Mouse (Mus musculus) stomach, embryonic 14.5 days (tissue): ENCODE results near the gene Smurf1. TPM values are rescaled to one million over a fixed set of nuclear protein-coding genes. Genes with fewer than 3 reads are reported as not detected.

Experiments
- ATAC-seq: fragments of 200-750 bp; cut with Nextera tagmentation; 2 replicates; pipeline ENCODE4 v1.8.0; 2017; ENCODE audit warnings: low read depth, moderate TSS enrichment; ENCODE audit not compliant: insufficient number of reproducible peaks, insufficient read depth, low FRiP score
- H3K27ac ChIP-seq: fragments of 300-500 bp; sonication (generic); 2 replicates; pipeline ENCODE4 v1.5.1; 2014; ENCODE audit warnings: mild to moderate bottlenecking, low read length, moderate library complexity, mixed read lengths
- H3K27me3 ChIP-seq: fragments of 300-500 bp; sonication (generic); 2 replicates; pipeline ENCODE4 v1.6.1; 2014; ENCODE audit warnings: low read length, control low read depth, mixed read lengths; ENCODE audit not compliant: control insufficient read depth, insufficient read depth
- H3K36me3 ChIP-seq: fragments of 300-500 bp; sonication (generic); 2 replicates; pipeline ENCODE4 v1.6.1; 2014; ENCODE audit warnings: mild to moderate bottlenecking, control low read depth, low read length, moderate library complexity, mixed read lengths; ENCODE audit not compliant: control insufficient read depth, insufficient read depth
- H3K4me1 ChIP-seq: fragments of 300-500 bp; sonication (generic); 2 replicates; pipeline ENCODE4 v1.6.1; 2014; ENCODE audit warnings: low read length, control low read depth, mixed read lengths; ENCODE audit not compliant: control insufficient read depth, insufficient read depth
- H3K4me2 ChIP-seq: fragments of 300-500 bp; sonication (generic); replicated peaks from 2 replicates; pipeline ENCODE4 v1.6.1; 2014; ENCODE audit warnings: low read depth, low read length, control low read depth
- H3K4me3 ChIP-seq: fragments of 300-500 bp; sonication (generic); 2 replicates; pipeline ENCODE4 v1.5.1; 2014; ENCODE audit warnings: low read depth, low read length, control low read depth
- H3K9ac ChIP-seq: fragments of 300-500 bp; sonication (generic); replicated peaks from 2 replicates; pipeline ENCODE4 v1.6.1; 2014; ENCODE audit warnings: low read depth, mild to moderate bottlenecking, control low read depth, low read length, moderate library complexity, mixed read lengths
- H3K9me3 ChIP-seq: fragments of 300-500 bp; sonication (generic); 2 replicates; pipeline ENCODE4 v1.6.1; 2016; ENCODE audit warnings: low read depth, low read length, control low read depth; ENCODE audit not compliant: control insufficient read depth
- WGBS: fragments of 180-500 bp; shearing (Covaris S2); extraction: QIAGEN DNeasy Blood & Tissue Kit; methylation state at CpG from one replicate; pipeline ENCODE4 v1.1.7; 2014; 5-methylcytosine and 5-hydroxymethylcytosine counted together
- polyA plus RNA-seq: library from polyadenylated mRNA; unstranded; fragments of >200 nt; fragmentation: Nextera tagmentation; extraction: Ambion mirVana; gene quantifications from 2 replicates; pipeline ENCODE4 v1.2.1, GENCODE M21; 2014

Smurf1 gene
- 15.6 and 21.7 TPM in 2 replicates for polyA plus RNA-seq

DNA sequence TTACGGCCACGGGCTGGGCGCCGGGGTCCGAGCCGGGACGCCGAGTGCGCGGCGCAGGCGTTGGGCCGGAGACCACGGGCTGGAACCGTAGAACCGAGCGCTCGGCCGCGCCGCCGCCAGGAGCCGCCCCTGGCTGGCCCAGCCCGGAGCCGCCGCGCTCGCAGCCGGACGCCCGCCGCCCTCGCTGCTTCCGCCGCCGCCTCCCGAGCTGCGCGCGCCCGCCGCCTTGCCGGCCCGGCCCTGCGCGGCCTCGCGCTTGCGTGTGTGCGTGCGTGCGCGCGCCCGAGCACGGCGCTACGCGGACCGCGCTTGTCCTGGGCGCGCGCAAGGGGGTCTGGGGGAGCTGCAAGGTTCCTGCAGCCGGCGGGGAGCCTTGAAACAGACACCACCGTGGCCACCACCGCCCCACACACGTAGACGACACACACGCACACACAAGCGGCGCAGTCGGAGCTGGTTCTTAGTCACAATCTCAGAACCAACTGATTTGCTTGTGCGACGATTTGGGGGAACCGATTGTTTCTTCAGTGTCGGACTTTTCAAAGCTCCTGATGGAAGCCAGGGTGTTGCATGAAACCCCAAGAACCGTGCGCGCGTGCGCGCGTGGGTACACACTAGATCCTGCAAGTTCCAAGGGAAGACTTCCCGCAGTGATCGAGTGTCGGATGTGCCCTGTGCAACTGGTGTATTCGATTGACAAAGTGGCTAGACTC is at the start of gene Smurf1:
TSS of gene Smurf1 (minus strand) at position 209 of the 713 bp plus-strand sequence.
- Histone ChIP-seq H3K36me3 (no peaks in the 10 kb centered on the region), H3K27me3 (no peaks in the 10 kb centered on the region), H3K4me1 (peaks cover 20% of the 10 kb centered on the region; the same call in 1 of the 2 replicates), H3K9me3 (no peaks in the 10 kb centered on the region), H3K27ac (peak within 1 kb of the TSS; percentile 92), H3K4me2 (peak within 1 kb of the TSS; percentile 73), H3K4me3 (peak within 1 kb of the TSS; percentile 77), H3K9ac (peak within 1 kb of the TSS; percentile 85)
- WGBS, result under 1% methylated on average over 70 of the region's 89 CpGs
- peak; percentile 66 for ATAC-seq

DNA sequence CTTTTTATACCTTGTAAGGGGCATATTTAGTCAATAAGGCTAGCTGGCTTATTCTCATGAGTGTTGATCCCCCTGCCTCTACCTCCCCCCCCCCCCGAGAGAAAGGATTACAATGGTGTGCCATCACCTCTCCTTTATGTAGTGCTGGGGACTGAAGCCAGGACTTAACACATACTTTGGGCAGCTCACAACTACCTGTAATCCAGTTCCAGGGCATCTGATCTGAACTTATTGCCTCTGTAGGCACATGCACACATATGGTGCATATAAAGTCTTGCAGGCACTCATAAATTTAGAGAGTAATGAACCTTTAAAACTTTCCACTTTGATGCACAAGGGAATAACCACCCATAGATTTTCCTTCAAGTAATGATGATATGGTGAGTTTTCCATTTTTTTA is 48.6 kb upstream of the Smurf1 start:
- no peaks in the 10 kb centered on the region for H3K4me1 ChIP-seq
- H3K9ac ChIP-seq, result no peak overlapping the region
- H3K36me3 ChIP-seq, result no peaks in the 10 kb centered on the region
- H3K27ac ChIP-seq, result no peak overlapping the region
- no peak overlapping the region for H3K4me3 ChIP-seq
- WGBS, result 90% methylated on average over 1 of the region's 1 CpGs
- ATAC-seq, result no peak
- no peak overlapping the region for H3K4me2 ChIP-seq
- no peaks in the 10 kb centered on the region for H3K9me3 ChIP-seq
- H3K27me3 ChIP-seq, result no peaks in the 10 kb centered on the region

GRCm38 (mm10) chr5:145008878-145009659 is 43.4 kb upstream of the Smurf1 start:
- Histone ChIP-seq H3K27ac (no peak overlapping the region), H3K4me3 (no peak overlapping the region), H3K4me1 (no peaks in the 10 kb centered on the region), H3K36me3 (no peaks in the 10 kb centered on the region), H3K4me2 (no peak overlapping the region), H3K9ac (no peak overlapping the region), H3K27me3 (no peaks in the 10 kb centered on the region), H3K9me3 (no peaks in the 10 kb centered on the region)
- no peak for ATAC-seq
- WGBS, result 85% methylated on average over 15 of the region's 15 CpGs

GRCm38 (mm10) chr5:145005596-145005995 is 39.9 kb upstream of the Smurf1 start:
- ATAC-seq, result no peak
- Histone ChIP-seq H3K4me3 (no peak overlapping the region), H3K36me3 (no peaks in the 10 kb centered on the region), H3K9ac (no peak overlapping the region), H3K4me2 (no peak overlapping the region), H3K9me3 (no peaks in the 10 kb centered on the region), H3K27me3 (no peaks in the 10 kb centered on the region), H3K4me1 (no peaks in the 10 kb centered on the region), H3K27ac (no peak overlapping the region)
- 72% methylated on average over 6 of the region's 6 CpGs for WGBS

- WGBS, result 69% methylated on average over 9 of the region's 9 CpGs
- ATAC-seq, result no peak
Observed at GRCm38 (mm10) chr5:145004495-145004894, 38.8 kb upstream of the Smurf1 start.

DNA sequence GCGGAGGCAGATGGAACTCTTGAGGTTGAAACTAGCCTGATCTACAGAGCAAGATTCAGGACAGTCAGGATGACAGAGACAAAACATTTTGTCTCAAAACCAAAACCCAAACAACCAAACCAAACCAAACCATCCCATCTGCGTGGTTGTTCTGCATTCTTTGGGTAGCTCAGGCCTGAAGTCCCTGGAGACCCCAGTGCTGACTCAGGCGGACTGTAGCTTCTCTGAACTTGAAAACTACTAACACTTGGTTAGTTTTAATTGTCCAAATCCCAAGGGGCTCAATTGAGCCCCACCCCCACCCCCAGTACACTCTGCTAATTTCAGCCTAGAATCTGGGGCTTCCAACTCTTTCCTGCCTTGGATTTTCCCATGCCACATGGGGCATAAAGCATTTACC is 37.7 kb upstream of the Smurf1 start:
- no peaks in the 10 kb centered on the region for H3K9me3 ChIP-seq
- no peak overlapping the region for H3K4me3 ChIP-seq
- H3K4me2 ChIP-seq, result no peak overlapping the region
- no peaks in the 10 kb centered on the region for H3K27me3 ChIP-seq
- 77% methylated on average over 3 of the region's 3 CpGs for WGBS
- no peak overlapping the region for H3K9ac ChIP-seq
- H3K36me3 ChIP-seq, result no peaks in the 10 kb centered on the region
- no peak for ATAC-seq
- H3K4me1 ChIP-seq, result no peaks in the 10 kb centered on the region
- H3K27ac ChIP-seq, result no peak overlapping the region

More at GRCm38 (mm10) chr5:145004495-145004894, 38.8 kb upstream of the Smurf1 start:
- no peak overlapping the region for H3K4me3 ChIP-seq
- no peaks in the 10 kb centered on the region for H3K27me3 ChIP-seq
- H3K4me1 ChIP-seq, result no peaks in the 10 kb centered on the region
- no peak overlapping the region for H3K27ac ChIP-seq
- no peaks in the 10 kb centered on the region for H3K36me3 ChIP-seq
- no peaks in the 10 kb centered on the region for H3K9me3 ChIP-seq
- no peak overlapping the region for H3K4me2 ChIP-seq
- no peak overlapping the region for H3K9ac ChIP-seq

GRCm38 (mm10) chr5:144998491-144998890 is 32.8 kb upstream of the Smurf1 start:
- no peak overlapping the region for H3K27ac ChIP-seq
- no peaks in the 10 kb centered on the region for H3K27me3 ChIP-seq
- H3K36me3 ChIP-seq, result no peaks in the 10 kb centered on the region
- H3K9ac ChIP-seq, result no peak overlapping the region
- no peak overlapping the region for H3K4me3 ChIP-seq
- H3K4me2 ChIP-seq, result no peak overlapping the region
- H3K9me3 ChIP-seq, result no peaks in the 10 kb centered on the region
- 26% methylated on average over 2 of the region's 2 CpGs for WGBS
- ATAC-seq, result no peak
- H3K4me1 ChIP-seq, result no peaks in the 10 kb centered on the region

DNA sequence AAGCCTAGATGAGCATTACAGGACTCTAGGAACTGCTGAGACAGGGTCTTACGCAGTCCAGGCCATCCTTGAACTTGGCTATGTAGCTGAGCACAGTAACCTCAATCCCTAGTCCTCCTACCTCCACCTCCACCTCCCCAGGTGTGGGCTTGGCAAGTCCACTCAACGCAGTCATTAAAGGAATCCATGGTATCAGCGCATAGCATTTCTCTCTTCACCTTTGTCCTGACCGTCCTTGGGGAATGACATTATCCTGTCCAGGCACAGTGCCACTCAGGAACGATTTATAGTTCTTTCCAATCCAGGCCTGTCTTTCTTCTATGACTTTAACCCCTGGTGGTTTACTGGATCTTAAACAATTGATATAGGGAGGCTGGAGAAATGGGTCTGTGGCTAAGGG is 24.8 kb upstream of the Smurf1 start:
- ATAC-seq, result no peak
- H3K9ac ChIP-seq, result no peak overlapping the region
- H3K27me3 ChIP-seq, result no peaks in the 10 kb centered on the region
- H3K36me3 ChIP-seq, result no peaks in the 10 kb centered on the region
- H3K9me3 ChIP-seq, result no peaks in the 10 kb centered on the region
- no peak overlapping the region for H3K27ac ChIP-seq
- H3K4me2 ChIP-seq, result no peak overlapping the region
- no peaks in the 10 kb centered on the region for H3K4me1 ChIP-seq
- WGBS, result 76% methylated on average over 5 of the region's 5 CpGs
- no peak overlapping the region for H3K4me3 ChIP-seq
